Mouse (Mus musculus): ENCODE results near the gene Gsto1. TPM values are rescaled to one million over a fixed set of nuclear protein-coding genes. Genes with fewer than 3 reads are reported as not detected.

Gene Gsto1
- polyA plus RNA-seq, 1 experiment from 2014 or later: 123 TPM

- Histone ChIP-seq H3K9me3 (replicated peaks) (no peaks in the 10 kb centered on the region), H3K9ac (no peak overlapping the region), H3K4me1 (peaks cover 14% of the 10 kb centered on the region; the same call in 1 of the 2 replicates), H3K27me3 (replicated peaks) (peaks cover 3% of the 10 kb centered on the region; the same call in 1 of the 2 replicates), H3K4me2 (no peak overlapping the region), H3K27ac (no peak overlapping the region), H3K4me3 (no peak overlapping the region), H3K36me3 (no peaks in the 10 kb centered on the region)
- no peak for ATAC-seq
- 49% methylated on average over 9 of the region's 9 CpGs for WGBS (ENCODE audit: insufficient replicate concordance)
Measured at GRCm38 (mm10) chr19:47882882-47883254, 28.1 kb downstream of the Gsto1 start.

- H3K27me3 ChIP-seq (replicated peaks): peaks cover 3% of the 10 kb centered on the region; the same call in 1 of the 2 replicates
- H3K36me3 ChIP-seq: no peaks in the 10 kb centered on the region
- 61% methylated on average over 13 of the region's 13 CpGs for WGBS (ENCODE audit: insufficient replicate concordance)
- H3K9me3 ChIP-seq (replicated peaks): no peaks in the 10 kb centered on the region
- no peak overlapping the region for H3K4me2 ChIP-seq
- no peak for ATAC-seq
- H3K4me3 ChIP-seq: no peak overlapping the region
- peaks cover 14% of the 10 kb centered on the region; the same call in 1 of the 2 replicates for H3K4me1 ChIP-seq
- H3K27ac ChIP-seq: no peak overlapping the region
- no peak overlapping the region for H3K9ac ChIP-seq
Measured at GRCm38 (mm10) chr19:47884296-47885085, 29.7 kb downstream of the Gsto1 start.

- ATAC-seq: no peak
- no peaks in the 10 kb centered on the region for H3K9me3 ChIP-seq (replicated peaks)
- no peak overlapping the region for H3K4me3 ChIP-seq
- H3K36me3 ChIP-seq: no peaks in the 10 kb centered on the region
- H3K4me1 ChIP-seq: peaks cover 14% of the 10 kb centered on the region; the same call in 1 of the 2 replicates
- no peak overlapping the region for H3K27ac ChIP-seq
- no peak overlapping the region for H3K9ac ChIP-seq
- WGBS (ENCODE audit: insufficient replicate concordance): 54% methylated on average over 7 of the region's 7 CpGs
- peaks cover 3% of the 10 kb centered on the region; the same call in 1 of the 2 replicates for H3K27me3 ChIP-seq (replicated peaks)
- H3K4me2 ChIP-seq: no peak overlapping the region
Measured at GRCm38 (mm10) chr19:47885191-47885743, 30.5 kb downstream of the Gsto1 start.

DNA sequence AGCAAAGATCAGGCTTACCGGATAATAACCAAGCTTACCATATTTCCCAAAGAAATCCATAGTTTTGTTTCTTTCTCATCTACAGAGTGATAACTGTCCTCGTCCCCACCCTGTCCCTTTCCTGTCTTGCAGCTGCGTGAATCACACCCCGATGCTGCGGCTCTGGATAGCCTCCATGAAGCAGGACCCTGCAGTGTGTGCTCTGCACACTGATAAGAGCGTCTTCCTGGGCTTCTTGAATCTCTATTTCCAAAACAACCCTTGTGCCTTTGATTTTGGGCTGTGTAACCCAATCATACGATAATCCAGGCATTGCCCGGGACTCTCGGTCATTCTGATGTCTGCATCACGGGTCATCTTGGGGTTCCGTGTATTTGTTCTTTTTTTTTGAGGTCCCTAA, 31.1 kb downstream of the Gsto1 start:
- WGBS (ENCODE audit: insufficient replicate concordance): 49% methylated on average over 11 of the region's 11 CpGs
- no peak for ATAC-seq
- H3K9ac ChIP-seq: no peak overlapping the region
- H3K27ac ChIP-seq: no peak overlapping the region
- H3K36me3 ChIP-seq: no peaks in the 10 kb centered on the region
- H3K9me3 ChIP-seq (replicated peaks): no peaks in the 10 kb centered on the region
- H3K27me3 ChIP-seq (replicated peaks): peaks cover 3% of the 10 kb centered on the region; the same call in 1 of the 2 replicates
- H3K4me3 ChIP-seq: no peak overlapping the region
- no peak overlapping the region for H3K4me2 ChIP-seq
- H3K4me1 ChIP-seq: peaks cover 14% of the 10 kb centered on the region; the same call in 1 of the 2 replicates

- no peaks in the 10 kb centered on the region for H3K9me3 ChIP-seq (replicated peaks)
- no peak overlapping the region for H3K4me2 ChIP-seq
- no peak overlapping the region for H3K9ac ChIP-seq
- ATAC-seq: no peak
- no peak overlapping the region for H3K27ac ChIP-seq
- H3K27me3 ChIP-seq (replicated peaks): 0 out of 2 replicates have a peak, but pooled peaks cover 3% of the 10 kb centered on the region
- H3K36me3 ChIP-seq: no peaks in the 10 kb centered on the region
- peaks cover 14% of the 10 kb centered on the region; the same call in 1 of the 2 replicates for H3K4me1 ChIP-seq
- 71% methylated on average over 7 of the region's 7 CpGs for WGBS (ENCODE audit: insufficient replicate concordance)
- H3K4me3 ChIP-seq: no peak overlapping the region
Measured at GRCm38 (mm10) chr19:47886617-47887016, 31.8 kb downstream of the Gsto1 start.

- Histone ChIP-seq H3K27me3 (replicated peaks) (no peaks in the 10 kb centered on the region), H3K4me3 (no peak overlapping the region), H3K9me3 (replicated peaks) (no peaks in the 10 kb centered on the region), H3K36me3 (no peaks in the 10 kb centered on the region), H3K9ac (no peak overlapping the region), H3K4me2 (no peak overlapping the region), H3K27ac (no peak overlapping the region), H3K4me1 (peaks cover 14% of the 10 kb centered on the region; the same call in 1 of the 2 replicates)
- no peak for ATAC-seq
- WGBS (ENCODE audit: insufficient replicate concordance): 74% methylated on average over 10 of the region's 10 CpGs
Measured at GRCm38 (mm10) chr19:47887417-47887816, 32.6 kb downstream of the Gsto1 start.

GRCm38 (mm10) chr19:47888037-47888436, 33.3 kb downstream of the Gsto1 start:
- no peak overlapping the region for H3K27ac ChIP-seq
- H3K27me3 ChIP-seq (replicated peaks): no peaks in the 10 kb centered on the region
- ATAC-seq: no peak
- no peaks in the 10 kb centered on the region for H3K9me3 ChIP-seq (replicated peaks)
- H3K9ac ChIP-seq: no peak overlapping the region
- 80% methylated on average over 8 of the region's 8 CpGs for WGBS (ENCODE audit: insufficient replicate concordance)
- H3K4me1 ChIP-seq: peaks cover 14% of the 10 kb centered on the region; the same call in 1 of the 2 replicates
- H3K4me3 ChIP-seq: no peak overlapping the region
- no peaks in the 10 kb centered on the region for H3K36me3 ChIP-seq
- no peak overlapping the region for H3K4me2 ChIP-seq

DNA sequence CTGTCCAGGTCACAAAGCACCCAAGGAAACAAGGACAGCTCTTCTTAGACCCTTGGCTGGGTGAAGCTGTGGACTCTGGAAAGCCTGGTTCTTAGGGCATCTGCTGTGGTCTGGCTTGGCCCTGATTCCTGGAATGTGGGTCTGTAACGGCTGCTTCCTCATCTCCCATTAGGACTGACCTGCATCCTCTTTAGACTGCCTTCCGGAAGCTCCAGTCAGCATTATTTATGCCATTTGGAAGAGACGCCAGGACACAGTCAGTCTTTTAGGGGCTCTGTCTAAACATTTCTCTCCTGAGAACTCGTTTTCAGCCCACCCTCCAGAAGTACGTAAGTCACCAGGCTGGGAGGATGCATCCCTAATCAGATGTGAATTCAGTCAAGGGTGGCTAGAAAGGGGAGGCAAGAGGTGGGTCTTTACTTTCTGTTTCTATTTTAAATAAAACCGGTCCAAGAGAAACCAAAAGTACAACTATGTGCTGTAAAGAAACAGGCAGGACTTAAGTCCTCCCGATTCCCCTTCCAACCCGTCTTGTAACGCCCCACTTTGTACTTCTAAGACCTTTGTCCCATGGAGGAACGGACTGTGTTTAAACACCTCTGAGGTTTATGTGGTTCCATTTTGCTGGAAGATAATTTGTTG, 35.8 kb downstream of the Gsto1 start:
- no peaks in the 10 kb centered on the region for H3K27me3 ChIP-seq (replicated peaks)
- ATAC-seq: no peak
- 0 out of 2 replicates have a peak overlapping the region, but pooled peaks have one; percentile 13 for H3K27ac ChIP-seq
- no peak overlapping the region for H3K4me2 ChIP-seq
- peaks cover 3% of the 10 kb centered on the region; the same call in 1 of the 2 replicates for H3K4me1 ChIP-seq
- no peaks in the 10 kb centered on the region for H3K9me3 ChIP-seq (replicated peaks)
- H3K36me3 ChIP-seq: peaks cover 23% of the 10 kb centered on the region
- H3K4me3 ChIP-seq: no peak overlapping the region
- H3K9ac ChIP-seq: no peak overlapping the region
- WGBS (ENCODE audit: insufficient replicate concordance): 57% methylated on average over 10 of the region's 10 CpGs

- Histone ChIP-seq H3K4me1 (no peaks in the 10 kb centered on the region), H3K9me3 (replicated peaks) (no peaks in the 10 kb centered on the region), H3K4me2 (no peak overlapping the region), H3K36me3 (peaks cover 34% of the 10 kb centered on the region), H3K27me3 (replicated peaks) (no peaks in the 10 kb centered on the region), H3K9ac (no peak overlapping the region), H3K27ac (no peak overlapping the region), H3K4me3 (no peak overlapping the region)
- WGBS (ENCODE audit: insufficient replicate concordance): 82% methylated on average over 11 of the region's 11 CpGs
- ATAC-seq: no peak
Measured at GRCm38 (mm10) chr19:47891562-47892312, 37.0 kb downstream of the Gsto1 start.

GRCm38 (mm10) chr19:47893092-47893491, 38.3 kb downstream of the Gsto1 start:
- peaks cover 47% of the 10 kb centered on the region for H3K36me3 ChIP-seq
- no peak overlapping the region for H3K4me3 ChIP-seq
- no peaks in the 10 kb centered on the region for H3K27me3 ChIP-seq (replicated peaks)
- peaks cover 12% of the 10 kb centered on the region for H3K4me1 ChIP-seq
- no peak overlapping the region for H3K4me2 ChIP-seq
- H3K9ac ChIP-seq: no peak overlapping the region
- H3K9me3 ChIP-seq (replicated peaks): no peaks in the 10 kb centered on the region
- ATAC-seq: no peak
- no peak overlapping the region for H3K27ac ChIP-seq
- 85% methylated on average over 6 of the region's 6 CpGs for WGBS (ENCODE audit: insufficient replicate concordance)

GRCm38 (mm10) chr19:47898472-47899079, 43.8 kb downstream of the Gsto1 start:
- 39% methylated on average over 8 of the region's 8 CpGs for WGBS (ENCODE audit: insufficient replicate concordance)
- H3K4me3 ChIP-seq: no peak overlapping the region
- H3K36me3 ChIP-seq: peaks cover 42% of the 10 kb centered on the region
- peak overlapping the region; percentile 70 for H3K27ac ChIP-seq
- H3K9ac ChIP-seq: no peak overlapping the region
- H3K4me1 ChIP-seq: peaks cover 65% of the 10 kb centered on the region
- H3K4me2 ChIP-seq: peak overlapping the region; percentile 44
- ATAC-seq: peak; percentile 89
- H3K27me3 ChIP-seq (replicated peaks): no peaks in the 10 kb centered on the region
- no peaks in the 10 kb centered on the region for H3K9me3 ChIP-seq (replicated peaks)
